Mouse (Mus musculus) bone marrow, adult 2 months (tissue): ENCODE measurements around the gene Nrxn2.

Source experiments
- CTCF ChIP-seq: fragments of 200-500 bp; IDR thresholded peaks from 2 replicates; pipeline ENCODE4 v1.5.1; 2011; ENCODE audit warnings: low read length, control low read depth; ENCODE audit not compliant: control insufficient read depth, insufficient read depth
- POLR2A ChIP-seq: fragments of 200-500 bp; IDR thresholded peaks from 2 replicates; pipeline ENCODE4 v1.6.1; 2011; ENCODE audit warnings: low read depth, mild to moderate bottlenecking, control low read depth, low read length, borderline replicate concordance; ENCODE audit not compliant: control insufficient read depth

DNA sequence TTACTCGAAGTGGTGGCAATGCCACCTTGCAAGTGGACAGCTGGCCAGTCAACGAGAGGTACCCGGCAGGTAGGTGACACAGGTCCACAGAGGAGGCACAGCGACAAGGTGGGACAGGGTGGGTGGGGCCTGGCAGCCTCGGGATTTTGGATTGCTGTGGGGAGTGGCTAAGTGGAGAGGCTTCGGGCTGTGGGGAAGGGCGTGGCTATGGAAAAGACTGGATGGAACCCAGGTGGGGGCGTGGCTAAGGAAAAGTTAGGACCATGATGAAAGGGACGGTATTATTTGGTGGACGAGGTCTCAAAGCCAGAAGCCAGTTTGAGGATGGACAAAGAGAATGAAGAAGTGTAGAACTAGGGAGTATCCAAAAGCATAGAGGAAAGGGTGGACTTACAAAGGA lies 91.3 kb downstream of the Nrxn2 start:
- TF ChIP-seq CTCF (no peak), POLR2A (no peak)
